23 mouse cellular contexts compared by ENCODE assay signal in genomic region chr13:68828441-68828840, GRCm38 (mm10).
"Had no signal": no experiment of that assay in that cellular context is flagged by ENCODE, and none has a peak within 500 bp of the region (broad histone marks: within the 10 kb centered on the region; RNA-seq: fewer than 3 reads in every experiment).

No protein-coding gene starts in this region.

- H3K4me2 ChIP-seq: heart, embryonic 11.5 days; heart, embryonic 13.5 days; heart, embryonic 15.5 days; hindbrain, embryonic 15.5 days; limb, embryonic 13.5 days; limb, embryonic 15.5 days; liver, embryonic 12.5 days had no signal

- H3K36me3 ChIP-seq: heart, embryonic 13.5 days; heart, embryonic 15.5 days; hindbrain, embryonic 15.5 days; limb, embryonic 13.5 days; limb, embryonic 15.5 days; liver, embryonic 12.5 days had no signal

- H3K27me3 ChIP-seq: heart, embryonic 13.5 days; heart, embryonic 15.5 days; hindbrain, embryonic 15.5 days; limb, embryonic 13.5 days; limb, embryonic 15.5 days; liver, embryonic 12.5 days had no signal

- H3K9me3 ChIP-seq: heart, embryonic 15.5 days; hindbrain, embryonic 15.5 days; limb, embryonic 13.5 days; limb, embryonic 15.5 days; liver, embryonic 12.5 days had no signal

- H3K4me3 ChIP-seq: heart, adult 2 months; heart, embryonic 13.5 days; heart, embryonic 15.5 days; hindbrain, embryonic 15.5 days; limb, embryonic 13.5 days; limb, embryonic 15.5 days; liver, embryonic 12.5 days had no signal

- H3K27ac ChIP-seq: heart, adult 2 months; heart, embryonic 13.5 days; heart, embryonic 15.5 days; hindbrain, embryonic 15.5 days; hindbrain, postnatal 0 days; limb, embryonic 13.5 days; limb, embryonic 15.5 days; liver, embryonic 12.5 days; liver, embryonic 14.5 days had no signal

- H3K9ac ChIP-seq: forebrain, postnatal 0 days; heart, embryonic 13.5 days; heart, embryonic 15.5 days; hindbrain, embryonic 15.5 days; limb, embryonic 13.5 days; limb, embryonic 15.5 days; liver, embryonic 12.5 days; liver, embryonic 14.5 days had no signal

- ATAC-seq: forebrain, postnatal 0 days; hindbrain, postnatal 0 days; intestine, embryonic 16.5 days; liver, embryonic 12.5 days had no signal

- H3K4me1 ChIP-seq: heart, embryonic 13.5 days; heart, embryonic 15.5 days; hindbrain, embryonic 15.5 days; liver, embryonic 12.5 days had no signal

- DNase-seq: forebrain, postnatal 0 days; gastrocnemius, postnatal 14 days; gastrocnemius, postnatal 36 days; heart, adult 2 months; heart, postnatal 14 days; heart, postnatal 36 days; kidney, adult 11 months; kidney, adult 8-10 months; kidney, postnatal 25 days; layer of hippocampus, adult 9-11 months; layer of hippocampus, postnatal 36 days; left cerebral cortex, postnatal 4 days; lung, adult 18-20 months had no signal
